Mouse (Mus musculus) urinary bladder, postnatal 4 days (tissue): ENCODE data around the gene Tmem79.
"Not testable (repeated sequence)": the region's sequence is repeated elsewhere in the genome, so short reads cannot be mapped to it uniquely, and the experiment has no call there.

ENCODE experiments used
- DNase-seq, 2 experiments: peaks; one replicate each; pipeline ENCODE4 v3.0.0; 2021 to 2022; ENCODE audit warnings: low spot score in 2 of 2

Tmem79 gene

GRCm38 (mm10) chr3:88336058-88337013 is at the start of gene Tmem79, which contains the start of gene Smg5:
Gene Tmem79, minus strand, starts transcription at chr3:88336148.
Gene Smg5, plus strand, starts transcription at chr3:88336260.
- DNase-seq: peak; percentile 95 to 97

- DNase-seq: no peak
Observed at GRCm38 (mm10) chr3:88384364-88384763, 48.4 kb upstream of the Tmem79 start, which contains the start of gene Bglap. Gene Bglap, minus strand, starts transcription at chr3:88384464.

- not testable (repeated sequence) for DNase-seq
Observed at GRCm38 (mm10) chr3:88382383-88382782, 46.4 kb upstream of the Tmem79 start.

- DNase-seq: not testable (repeated sequence)
Observed at GRCm38 (mm10) chr3:88381389-88382315, 45.7 kb upstream of the Tmem79 start.

GRCm38 (mm10) chr3:88378599-88378998 is 42.7 kb upstream of the Tmem79 start, which contains the start of gene Bglap2:
Gene Bglap2, minus strand, starts transcription at chr3:88378699.
- not testable (repeated sequence) for DNase-seq

GRCm38 (mm10) chr3:88376644-88377043 is 40.7 kb upstream of the Tmem79 start:
- DNase-seq: not testable (repeated sequence)

GRCm38 (mm10) chr3:88375750-88376626 is 40.0 kb upstream of the Tmem79 start:
- peak in 1 of 2 experiments; percentile 54 for DNase-seq

- peak in 1 of 2 experiments; percentile 22 for DNase-seq
Observed at GRCm38 (mm10) chr3:88372643-88373042, 36.7 kb upstream of the Tmem79 start, which contains the start of gene Bglap3. Gene Bglap3, minus strand, starts transcription at chr3:88372743.

- DNase-seq: not testable (repeated sequence)
Observed at GRCm38 (mm10) chr3:88368511-88368910, 32.6 kb upstream of the Tmem79 start.

- not testable (repeated sequence) for DNase-seq
Observed at GRCm38 (mm10) chr3:88367517-88367916, 31.6 kb upstream of the Tmem79 start.

- DNase-seq: peak in 1 of 2 experiments; percentile 42
Observed at GRCm38 (mm10) chr3:88366830-88367428, 31.0 kb upstream of the Tmem79 start.

GRCm38 (mm10) chr3:88365705-88366361 is 29.9 kb upstream of the Tmem79 start:
- no peak for DNase-seq

GRCm38 (mm10) chr3:88364337-88364736 is 28.4 kb upstream of the Tmem79 start, which contains the start of gene Paqr6:
Gene Paqr6, plus strand, starts transcription at chr3:88364584.
- peak; percentile 79 to 90 for DNase-seq

- DNase-seq: no peak
Observed at GRCm38 (mm10) chr3:88363700-88364099, 27.8 kb upstream of the Tmem79 start.

GRCm38 (mm10) chr3:88361612-88362313 is 25.8 kb upstream of the Tmem79 start:
- no peak for DNase-seq

- no peak for DNase-seq
Observed at GRCm38 (mm10) chr3:88361096-88361495, 25.1 kb upstream of the Tmem79 start.

GRCm38 (mm10) chr3:88359989-88360388 is 24.0 kb upstream of the Tmem79 start:
- no peak for DNase-seq

- DNase-seq: no peak
Observed at GRCm38 (mm10) chr3:88359584-88359983, 23.6 kb upstream of the Tmem79 start.
